12 mouse cellular contexts compared by ENCODE assay signal in the genomic region with DNA sequence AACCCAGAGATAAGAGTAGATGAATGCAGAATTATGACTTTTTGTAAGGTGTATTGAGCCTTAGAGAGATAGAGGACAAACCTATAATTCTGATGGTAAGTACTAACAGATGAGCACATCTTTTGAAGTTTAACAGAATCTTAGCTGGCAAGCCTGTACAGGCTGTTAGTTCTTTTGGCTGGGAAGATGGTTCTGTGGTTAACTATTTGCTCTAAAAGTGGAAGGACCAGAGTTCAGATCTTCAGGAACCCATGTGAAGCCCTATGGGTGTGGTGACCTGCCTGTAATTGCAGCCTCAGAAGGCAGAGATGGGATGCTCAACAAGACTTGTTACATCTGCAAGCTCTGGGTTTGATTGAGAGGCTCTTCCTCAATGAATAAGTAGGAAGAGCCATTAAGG.
"Had no signal": no experiment of that assay in that cellular context is flagged by ENCODE, and none has a peak within 500 bp of the region (broad histone marks: within the 10 kb centered on the region; RNA-seq: fewer than 3 reads in every experiment).

No protein-coding gene starts in this region.

- DNase-seq: lung, embryonic 14.5 days; lung, postnatal 10 days; lung, postnatal 4 days; midbrain, embryonic 14.5 days; retina, postnatal 1 day; right cerebral cortex, adult 18-20 months; right cerebral cortex, postnatal 25 days; right cerebral cortex, postnatal 4 days; spleen, adult 18-20 months; thymus, adult 18-20 months; thymus, postnatal 14 days; thymus, postnatal 36 days had no signal
